Mouse (Mus musculus): Measurements from ENCODE around the gene Krtap3-3.
"Not testable (repeated sequence)": the region's sequence is repeated elsewhere in the genome, so short reads cannot be mapped to it uniquely, and the experiment has no call there.

Gene Krtap3-3

DNA sequence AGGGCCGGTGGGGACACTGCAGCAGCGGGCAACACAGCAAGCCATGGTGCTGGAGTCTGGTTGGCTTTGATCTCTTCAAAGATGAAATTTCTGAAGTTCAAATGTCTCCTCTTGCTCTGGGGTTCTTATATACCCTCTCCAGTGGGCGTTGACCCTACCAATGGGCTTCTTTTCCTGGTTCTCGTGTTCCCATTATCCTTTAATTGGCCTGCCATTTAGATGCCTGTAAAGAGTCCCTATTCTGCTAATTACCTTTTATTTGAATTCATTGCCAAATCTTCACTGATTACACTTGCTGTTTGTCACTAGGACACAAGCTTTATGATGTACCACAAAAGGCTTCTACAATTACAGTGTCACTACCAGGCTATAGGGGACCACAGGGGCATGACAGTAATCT is at the start of gene Krtap3-3:
Gene Krtap3-3, minus strand, starts transcription at position 101 of the 400 bp plus-strand sequence.
- in situ Hi-C loops (cut with MboI; ENCODE audit: low sequenced_read_pairs), result no loop called here

DNA sequence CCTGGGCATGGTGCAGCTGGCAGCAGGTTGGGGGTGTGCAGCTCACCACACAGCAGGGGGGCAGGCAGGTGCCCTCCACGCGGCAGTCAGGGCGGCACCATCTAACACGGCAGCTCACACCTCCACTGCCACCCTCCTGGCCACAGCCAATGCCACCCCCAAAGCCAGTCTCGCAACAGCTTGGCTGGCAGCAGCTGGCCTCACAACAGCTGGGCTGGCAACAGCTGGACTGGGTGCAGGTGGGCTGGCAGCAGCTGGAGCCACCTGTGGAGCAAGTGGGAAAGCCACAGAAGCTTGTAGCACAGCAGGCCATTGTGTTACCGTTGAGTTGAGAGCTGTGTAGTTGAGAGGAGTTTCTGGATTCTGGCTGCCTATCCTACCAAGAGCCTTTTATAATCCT is 47.1 kb upstream of the Krtap3-3 start, which contains the start of gene Krtap9-3:
Gene Krtap9-3, minus strand, starts transcription at position 364 of the 400 bp plus-strand sequence.
- in situ Hi-C loops (cut with MboI; ENCODE audit: low sequenced_read_pairs), result not testable (repeated sequence)

DNA sequence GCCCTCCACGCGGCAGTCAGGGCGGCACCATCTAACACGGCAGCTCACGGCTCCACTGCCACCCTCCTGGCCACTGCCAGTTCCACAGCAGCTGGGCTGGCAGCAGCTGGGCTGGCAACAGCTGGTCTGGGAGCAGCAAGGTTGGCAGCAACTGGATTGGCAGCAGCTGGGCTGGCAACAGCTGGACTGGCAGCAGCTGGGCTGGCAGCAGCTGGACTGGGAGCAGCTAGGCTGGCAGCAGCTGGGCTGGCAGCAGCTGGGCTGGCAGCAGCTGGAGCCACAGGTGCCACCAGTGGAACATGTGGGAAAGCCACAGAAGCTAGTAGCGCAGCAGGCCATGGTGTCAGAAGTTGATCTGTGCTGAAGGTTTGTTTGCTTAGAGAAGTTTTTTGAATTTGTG is 40.3 kb upstream of the Krtap3-3 start, which contains the start of gene Krtap1-3:
Gene Krtap1-3, minus strand, starts transcription at position 359 of the 400 bp plus-strand sequence.
- in situ Hi-C loops (cut with MboI; ENCODE audit: low sequenced_read_pairs), result no loop called here

DNA sequence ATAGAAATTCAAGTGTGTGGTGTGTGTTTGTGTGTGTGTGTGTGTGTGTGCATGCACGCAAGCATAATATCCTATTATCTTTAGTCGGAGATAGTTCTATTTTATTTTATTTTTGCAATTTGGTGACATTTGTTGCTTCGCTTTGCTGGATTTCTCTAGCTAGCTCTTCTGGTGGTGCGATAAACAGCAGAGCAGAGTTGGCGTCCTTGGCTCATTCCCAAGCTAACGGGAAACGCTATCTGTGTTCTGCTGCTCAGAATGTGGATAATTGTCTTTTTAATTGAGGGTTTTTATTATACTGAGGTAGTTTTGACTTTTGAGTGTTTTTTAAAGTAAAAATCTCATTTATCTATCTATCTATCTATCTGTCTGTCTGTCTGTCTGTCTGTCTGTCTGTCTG is 34.4 kb upstream of the Krtap3-3 start:
- in situ Hi-C loops (cut with MboI; ENCODE audit: low sequenced_read_pairs), result no loop called here

DNA sequence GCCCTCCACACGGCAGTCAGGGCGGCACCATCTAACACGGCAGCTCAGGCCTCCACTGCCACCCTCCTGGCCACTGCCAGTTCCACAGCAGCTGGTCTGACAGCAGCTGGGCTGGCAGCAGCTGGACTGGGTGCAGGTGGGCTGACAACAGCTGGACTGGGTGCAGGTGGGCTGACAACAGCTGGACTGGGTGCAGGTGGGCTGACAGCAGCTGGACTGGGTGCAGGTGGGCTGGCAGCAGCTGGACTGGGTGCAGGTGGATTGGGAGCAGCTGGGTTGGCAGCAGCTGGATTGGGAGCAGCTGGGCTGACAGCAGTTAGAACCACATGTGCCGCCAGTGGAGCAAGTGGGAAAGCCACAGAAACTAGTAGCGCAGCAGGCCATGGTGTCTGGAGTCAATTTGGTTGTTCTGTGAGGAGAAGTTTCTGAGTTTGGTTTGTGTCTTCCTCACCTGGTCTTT is 32.6 kb upstream of the Krtap3-3 start, which contains the start of gene Krtap1-4:
Gene Krtap1-4, minus strand, starts transcription at position 410 of the 460 bp plus-strand sequence.
- in situ Hi-C loops (cut with MboI; ENCODE audit: low sequenced_read_pairs), result no loop called here

DNA sequence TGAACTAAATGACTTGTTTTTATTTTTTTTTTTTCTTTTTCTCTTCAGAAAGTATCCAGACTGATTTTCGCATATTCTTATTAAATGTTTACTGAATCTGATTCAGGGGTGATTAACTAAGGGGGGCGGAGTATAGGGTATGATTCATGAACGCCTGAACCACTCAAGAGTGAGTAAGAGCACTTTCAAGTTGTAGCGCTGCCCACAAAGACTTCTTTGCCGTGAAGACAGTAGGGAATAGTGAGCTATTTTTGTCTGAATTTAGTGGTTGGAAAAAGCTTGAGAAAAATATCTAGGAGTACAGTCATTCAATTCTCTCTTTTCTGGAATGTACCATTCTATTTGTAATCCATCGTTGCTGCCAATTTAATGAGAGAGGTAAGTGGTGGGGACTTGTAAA is 30.9 kb upstream of the Krtap3-3 start:
- in situ Hi-C loops (cut with MboI; ENCODE audit: low sequenced_read_pairs), result no loop called here

DNA sequence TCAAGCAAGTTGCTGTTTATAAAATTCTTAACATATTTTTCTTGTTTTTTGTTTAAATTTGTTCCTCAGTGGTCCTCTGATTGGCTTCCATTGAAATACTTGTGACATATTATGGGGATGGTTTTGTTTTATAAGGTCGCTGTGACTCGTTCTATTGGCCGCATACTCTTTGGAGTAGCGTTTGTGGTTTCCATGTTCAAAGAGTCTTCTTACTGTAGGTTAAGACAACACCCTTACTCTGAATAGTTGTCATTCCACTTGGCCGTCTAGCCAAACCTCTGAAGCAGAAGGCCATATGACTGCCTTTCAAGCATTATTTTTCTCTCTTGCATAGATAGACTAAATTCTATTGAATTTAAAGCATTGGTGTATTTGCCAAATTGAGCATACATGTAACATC is 30.4 kb upstream of the Krtap3-3 start:
- in situ Hi-C loops (cut with MboI; ENCODE audit: low sequenced_read_pairs), result no loop called here

DNA sequence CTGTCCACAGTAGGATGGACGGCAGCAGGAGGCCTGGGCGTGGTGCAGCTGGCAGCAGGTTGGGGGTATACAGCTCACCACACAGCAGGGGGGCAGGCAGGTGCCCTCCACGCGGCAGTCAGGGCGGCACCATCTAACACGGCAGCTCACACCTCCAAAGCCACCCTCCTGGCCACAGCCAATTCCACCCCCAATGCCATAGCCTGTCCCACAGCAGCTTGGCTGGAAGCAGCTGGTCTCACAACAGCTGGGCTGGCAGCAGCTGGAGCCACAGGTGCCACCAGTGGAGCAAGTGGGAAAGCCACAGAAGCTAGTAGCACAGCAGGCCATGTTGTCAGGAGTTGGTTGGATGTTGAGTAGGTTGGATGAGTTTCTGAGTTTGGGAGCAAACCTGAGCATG is 30.0 kb upstream of the Krtap3-3 start, which contains the start of gene Krtap1-5:
Gene Krtap1-5, minus strand, starts transcription at position 381 of the 400 bp plus-strand sequence.
- in situ Hi-C loops (cut with MboI; ENCODE audit: low sequenced_read_pairs), result no loop called here

DNA sequence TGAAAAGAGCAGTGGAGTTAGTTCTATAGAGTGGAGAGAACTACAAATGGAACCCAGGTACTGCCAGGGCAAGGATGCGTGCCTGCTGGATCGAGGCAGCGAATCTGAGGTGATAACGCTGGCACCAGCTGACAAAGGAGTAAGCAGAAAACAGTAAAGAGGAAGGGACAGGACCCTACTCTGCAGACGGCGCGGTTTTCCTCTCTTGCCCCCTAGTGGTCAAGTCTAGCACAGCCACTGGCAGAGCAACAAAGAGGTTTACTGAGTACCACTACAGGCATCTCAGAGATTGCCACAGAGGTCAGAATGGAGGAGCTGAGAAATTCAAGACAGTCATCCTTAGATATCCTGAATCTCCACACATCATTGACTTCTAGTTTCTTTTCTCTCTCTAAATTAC is 23.4 kb upstream of the Krtap3-3 start:
- in situ Hi-C loops (cut with MboI; ENCODE audit: low sequenced_read_pairs), result no loop called here

DNA sequence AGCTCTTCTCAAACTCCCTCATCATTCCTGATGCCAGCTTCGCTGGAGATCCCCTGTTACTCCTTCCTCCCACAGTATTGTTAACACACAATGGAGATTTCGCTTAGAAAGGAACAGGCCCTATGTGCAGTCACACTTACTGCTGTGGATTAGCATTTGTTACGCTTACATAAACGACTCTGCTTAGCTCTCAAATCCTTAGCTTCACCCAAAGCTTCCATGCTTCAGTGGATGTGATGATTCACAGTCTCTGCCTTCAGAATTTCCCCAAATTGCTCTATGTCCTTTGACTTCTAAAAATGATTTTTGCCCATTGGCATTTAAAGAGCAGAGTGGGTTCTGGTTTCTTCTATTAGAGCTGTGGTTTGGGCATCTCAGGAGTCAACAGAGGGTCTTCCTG is 22.5 kb upstream of the Krtap3-3 start:
- in situ Hi-C loops (cut with MboI; ENCODE audit: low sequenced_read_pairs), result no loop called here

DNA sequence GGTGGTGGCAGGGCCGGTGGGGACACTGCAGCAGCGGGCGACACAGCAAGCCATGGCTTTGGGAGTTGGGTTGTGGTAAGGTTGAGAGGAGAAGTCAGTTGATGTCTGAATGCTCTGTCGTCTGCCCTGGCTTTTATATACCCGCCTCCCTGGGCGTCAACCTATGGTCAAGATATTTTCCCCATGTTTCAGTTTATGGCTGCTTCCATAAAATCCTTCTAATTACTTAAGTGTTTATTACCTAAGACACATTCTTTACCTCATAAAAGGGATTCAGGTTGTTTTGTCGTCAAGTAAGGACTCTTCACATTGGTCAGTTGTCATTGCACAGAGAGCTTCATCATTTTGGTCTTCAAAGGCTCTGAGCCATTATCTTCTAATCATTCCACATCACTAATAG is 15.9 kb upstream of the Krtap3-3 start, which contains the start of gene Krtap3-1:
Gene Krtap3-1, minus strand, starts transcription at position 101 of the 400 bp plus-strand sequence.
- in situ Hi-C loops (cut with MboI; ENCODE audit: low sequenced_read_pairs), result no loop called here

DNA sequence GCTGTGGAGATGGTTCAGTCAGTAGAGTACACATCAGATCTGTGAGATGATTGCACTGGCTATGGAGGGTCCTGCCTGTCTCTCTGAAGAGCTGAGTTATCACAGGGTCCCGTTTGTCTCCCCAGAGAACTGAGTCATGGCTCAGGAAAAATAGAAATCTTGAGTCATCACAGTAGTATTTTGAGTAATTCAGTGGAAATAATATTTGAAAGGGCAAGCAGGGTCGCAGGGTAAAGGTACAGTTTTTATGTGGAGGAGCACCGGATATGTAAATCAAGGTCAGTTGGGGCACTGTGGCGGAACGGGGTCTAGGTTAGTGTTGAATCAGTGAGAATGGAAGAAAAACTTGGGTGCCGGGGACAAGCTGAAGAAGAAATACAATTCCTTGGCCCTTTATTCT is 11.9 kb upstream of the Krtap3-3 start:
- in situ Hi-C loops (cut with MboI; ENCODE audit: low sequenced_read_pairs), result no loop called here

DNA sequence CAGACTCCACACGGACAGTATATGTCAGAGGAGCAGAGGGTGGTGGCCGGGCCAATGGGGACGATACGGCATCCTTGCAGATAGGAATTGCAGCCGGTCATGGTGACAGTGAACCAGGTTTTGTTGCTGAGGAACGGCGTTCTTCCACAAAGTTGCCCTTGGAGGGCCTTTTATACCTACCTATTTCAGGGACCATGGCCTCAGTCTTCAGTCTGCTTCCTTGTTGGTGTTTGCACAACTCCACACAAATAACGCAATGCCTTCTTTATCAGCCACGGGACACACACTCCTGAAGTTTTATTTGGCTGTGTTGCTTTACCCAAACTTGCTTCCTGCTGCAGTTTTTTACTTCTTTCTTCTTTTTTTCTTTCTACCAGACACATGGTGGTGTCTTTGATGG is 8.7 kb upstream of the Krtap3-3 start, which contains the start of gene Gm11939:
Gene Gm11939, minus strand, starts transcription at position 101 of the 400 bp plus-strand sequence.
- in situ Hi-C loops (cut with MboI; ENCODE audit: low sequenced_read_pairs), result no loop called here

DNA sequence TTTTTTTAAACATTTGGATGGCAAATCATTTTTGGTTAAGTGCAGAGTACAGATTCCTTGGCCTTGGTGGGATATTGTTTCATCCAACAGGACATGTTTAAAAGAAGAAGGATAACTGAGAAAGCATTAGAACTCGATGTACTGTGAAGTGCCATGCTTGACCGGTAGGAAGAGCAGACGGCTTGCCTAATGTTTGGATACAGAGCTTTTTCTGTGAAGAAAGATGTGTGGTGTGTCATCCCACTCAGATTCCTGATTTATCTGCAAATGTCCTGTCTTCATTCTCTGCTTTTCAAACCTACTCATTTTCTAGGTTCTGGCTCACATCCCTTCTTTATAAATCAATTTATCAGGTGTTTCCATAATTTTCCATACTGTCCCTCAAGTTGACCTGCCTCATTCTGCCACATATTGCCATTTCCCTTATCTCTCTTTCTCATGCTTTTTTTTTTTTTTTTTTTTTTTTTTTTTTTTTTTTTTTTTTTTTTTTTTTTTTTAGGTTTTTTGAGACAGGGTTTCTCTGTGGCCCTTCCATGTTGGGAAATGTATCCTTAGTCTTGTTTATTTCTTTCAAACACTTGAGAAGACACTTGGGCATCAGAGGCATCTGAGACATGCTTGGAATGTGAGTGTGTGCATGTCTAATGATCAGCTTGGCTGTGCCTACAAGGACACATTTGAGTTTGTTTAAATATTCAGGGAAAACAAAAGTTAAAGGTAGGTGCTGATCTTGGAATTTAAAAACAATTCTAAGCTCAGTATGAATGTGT is 7.5 kb upstream of the Krtap3-3 start:
- in situ Hi-C loops (cut with MboI; ENCODE audit: low sequenced_read_pairs), result no loop called here

DNA sequence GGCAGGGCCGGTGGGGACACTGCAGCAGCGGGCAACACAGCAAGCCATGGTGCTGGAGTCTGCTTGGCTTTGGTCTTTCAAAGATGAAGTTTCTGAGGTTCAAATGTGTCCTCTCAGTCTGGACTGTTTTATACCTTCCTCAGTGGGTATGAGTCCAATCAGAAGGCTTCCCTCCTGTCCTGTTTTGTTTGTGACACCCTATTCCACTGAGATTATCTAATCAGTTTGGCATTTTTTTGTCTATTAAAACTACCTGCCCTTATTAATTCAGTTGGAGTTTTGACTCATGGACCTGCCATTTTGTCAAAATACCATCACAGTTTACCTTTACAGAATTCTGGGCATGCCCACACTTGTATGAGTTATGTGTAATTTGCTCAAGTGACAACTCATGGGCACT is 6.1 kb upstream of the Krtap3-3 start, which contains the start of gene Krtap3-2:
Gene Krtap3-2, minus strand, starts transcription at position 101 of the 400 bp plus-strand sequence.
- in situ Hi-C loops (cut with MboI; ENCODE audit: low sequenced_read_pairs), result no loop called here

DNA sequence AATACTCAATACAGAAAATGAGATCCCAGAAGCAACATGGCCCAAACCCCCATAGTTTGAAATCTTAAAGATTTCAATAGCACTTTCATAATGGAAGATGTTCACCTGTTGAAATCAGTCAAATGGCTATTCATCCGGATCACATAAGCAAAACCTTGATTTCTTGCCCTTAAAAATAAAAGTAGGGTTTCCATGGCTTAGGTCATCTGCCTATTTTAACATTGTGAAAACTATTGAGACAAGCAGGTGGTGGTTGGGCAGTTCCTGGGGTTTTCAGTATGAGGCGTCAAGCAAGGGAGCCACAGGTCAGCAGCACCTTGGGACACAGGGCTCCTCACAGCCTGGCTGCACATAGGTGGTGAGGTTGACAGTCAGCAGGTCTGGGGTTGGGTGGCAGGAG is 5.5 kb upstream of the Krtap3-3 start:
- in situ Hi-C loops (cut with MboI; ENCODE audit: low sequenced_read_pairs), result no loop called here

DNA sequence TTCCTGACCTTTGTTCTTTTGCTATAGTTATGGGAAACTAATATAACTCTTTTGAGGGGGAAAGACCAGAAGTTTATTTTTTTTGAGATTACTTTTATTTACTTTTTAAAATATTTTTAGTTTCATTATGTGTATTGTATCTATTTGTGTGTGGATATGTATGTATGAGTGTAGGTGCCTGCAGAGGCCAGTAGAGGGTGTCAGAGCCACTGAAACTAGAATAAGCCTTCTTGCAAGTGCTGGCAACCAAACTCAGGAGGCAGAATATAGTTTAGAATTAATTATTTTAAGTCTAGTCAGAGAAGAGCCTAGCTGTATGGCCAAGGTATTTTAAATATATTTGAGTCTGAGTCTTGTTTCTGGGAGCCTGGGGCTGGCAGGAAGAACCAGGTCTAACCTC is 2.8 kb downstream of the Krtap3-3 start:
- in situ Hi-C loops (cut with MboI; ENCODE audit: low sequenced_read_pairs), result no loop called here

DNA sequence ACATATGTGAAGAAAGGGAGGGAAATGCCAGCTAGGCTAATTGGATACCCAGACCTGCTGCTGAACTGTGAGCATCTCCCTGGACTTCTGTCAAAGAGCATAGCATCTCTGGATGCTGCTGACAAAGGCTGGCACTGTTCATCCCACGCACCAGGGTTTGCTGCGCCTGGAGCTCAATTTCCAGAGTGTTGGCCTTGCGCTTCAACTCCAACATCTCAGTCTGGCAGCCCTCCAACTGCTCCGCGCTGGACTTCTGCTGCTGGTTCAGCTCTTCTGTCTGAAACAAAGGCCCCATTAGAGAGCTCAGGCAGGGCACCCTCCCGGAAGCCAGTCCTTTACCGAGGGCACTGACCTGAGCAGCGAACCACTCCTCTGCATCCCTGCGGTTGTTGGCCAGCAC is 10.9 kb downstream of the Krtap3-3 start:
- in situ Hi-C loops (cut with MboI; ENCODE audit: low sequenced_read_pairs), result no loop called here

DNA sequence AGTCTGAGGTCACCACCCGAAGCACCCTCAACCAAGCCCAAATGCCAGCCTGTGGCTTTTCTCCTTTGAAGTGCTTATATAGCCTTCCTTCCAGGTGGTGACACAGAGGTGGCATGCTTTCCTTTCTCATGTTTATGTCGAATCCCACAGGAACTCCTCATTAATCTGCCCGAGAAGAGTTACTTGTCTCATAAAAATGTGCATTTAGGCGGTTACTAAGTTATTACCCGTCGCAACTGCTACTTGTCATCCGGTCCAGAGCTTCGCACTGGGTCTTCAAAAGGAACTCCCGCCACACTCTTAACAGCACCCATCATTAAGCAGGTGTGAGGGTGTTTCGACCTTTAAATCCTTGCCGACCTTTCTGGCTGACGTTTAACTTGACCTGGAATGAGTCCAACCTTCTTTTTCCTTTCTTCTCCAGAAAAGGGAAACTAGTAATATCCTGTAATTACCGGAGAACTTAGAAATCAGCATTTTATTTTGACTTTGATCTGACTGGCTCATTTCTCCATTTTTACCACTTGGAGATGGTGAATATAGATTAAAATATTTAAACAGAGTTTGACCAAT is 29.3 kb downstream of the Krtap3-3 start, which contains the start of gene Krt39:
Gene Krt39, minus strand, starts transcription at position 51 of the 573 bp plus-strand sequence.
- in situ Hi-C loops (cut with MboI; ENCODE audit: low sequenced_read_pairs), result no loop called here

DNA sequence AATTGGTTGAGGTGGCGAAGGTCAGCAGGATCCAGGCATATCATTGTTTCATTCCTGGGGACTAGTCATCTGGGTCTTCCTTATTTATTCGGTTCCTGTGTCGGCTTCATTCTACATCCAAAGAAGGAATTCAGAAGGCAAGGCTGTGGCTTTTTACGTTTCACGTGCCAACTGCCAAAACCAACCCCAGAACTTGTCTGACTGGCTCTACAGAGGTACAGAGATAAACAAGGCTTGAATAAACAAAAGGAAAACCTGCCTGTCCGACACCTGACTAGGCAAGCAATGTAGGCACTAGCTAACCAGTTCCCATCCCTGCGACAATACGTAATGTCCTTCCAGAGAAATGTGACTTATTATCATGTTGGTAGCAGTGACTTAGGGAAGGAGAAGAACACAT is 36.6 kb downstream of the Krtap3-3 start:
- in situ Hi-C loops (cut with MboI; ENCODE audit: low sequenced_read_pairs), result no loop called here
